Mouse (Mus musculus) embryonic facial prominence, embryonic 13.5 days (tissue): Measurements from ENCODE around the gene 6430628N08Rik. TPM values are rescaled to one million over a fixed set of nuclear protein-coding genes. Genes with fewer than 3 reads are reported as not detected.

Source experiments
- ATAC-seq: fragments of 200-750 bp; cut with Nextera tagmentation; 2 replicates; pipeline ENCODE4 v1.8.0; 2017; ENCODE audit warnings: low read depth; ENCODE audit not compliant: insufficient number of reproducible peaks, insufficient read depth, low FRiP score, low TSS enrichment
- H3K27ac ChIP-seq: fragments of 300-500 bp; sonication (generic); 2 replicates; pipeline ENCODE4 v1.5.1; 2015; ENCODE audit warnings: moderate library complexity, mild to moderate bottlenecking, inconsistent platforms
- H3K27me3 ChIP-seq: fragments of 300-500 bp; sonication (generic); 2 replicates; pipeline ENCODE4 v1.6.1; 2015; ENCODE audit warnings: mild to moderate bottlenecking, inconsistent platforms
- H3K36me3 ChIP-seq: fragments of 300-500 bp; sonication (generic); 2 replicates; pipeline ENCODE4 v1.6.1; 2015; ENCODE audit warnings: mild to moderate bottlenecking, inconsistent platforms
- H3K4me1 ChIP-seq: fragments of 300-500 bp; sonication (generic); 2 replicates; pipeline ENCODE4 v1.6.1; 2015; ENCODE audit warnings: inconsistent platforms
- H3K4me2 ChIP-seq: fragments of 300-500 bp; sonication (generic); 2 replicates; pipeline ENCODE4 v1.6.1; 2015; ENCODE audit warnings: moderate library complexity, mild to moderate bottlenecking, inconsistent platforms
- H3K4me3 ChIP-seq: fragments of 300-500 bp; sonication (generic); 2 replicates; pipeline ENCODE4 v1.5.1; 2015; ENCODE audit warnings: mild to moderate bottlenecking, inconsistent platforms
- H3K9ac ChIP-seq: fragments of 300-500 bp; sonication (generic); 2 replicates; pipeline ENCODE4 v1.6.1; 2015; ENCODE audit warnings: mild to moderate bottlenecking, inconsistent platforms
- H3K9me3 ChIP-seq: fragments of 300-500 bp; sonication (generic); 2 replicates; pipeline ENCODE4 v1.6.1; 2016; ENCODE audit warnings: inconsistent platforms
- WGBS: fragments of 180-500 bp; shearing (Covaris S2); methylation state at CpG from one replicate; pipeline ENCODE4 v1.1.7; 2015; ENCODE audit warnings: mixed read lengths; 5-methylcytosine and 5-hydroxymethylcytosine counted together
- polyA plus RNA-seq: library from polyadenylated mRNA; unstranded; fragments of >200 nt; fragmentation: Nextera tagmentation; extraction: Ambion mirVana; gene quantifications from 2 replicates; pipeline ENCODE4 v1.2.1, GENCODE M21; 2015

6430628N08Rik gene
- polyA plus RNA-seq, 1 experiment from 2014 or later: not detected

GRCm38 (mm10) chr4:115923262-115923880 lies 32.9 kb downstream of the 6430628N08Rik start:
- Histone ChIP-seq H3K9me3 (no peaks in the 10 kb centered on the region), H3K4me3 (no peak overlapping the region)

GRCm38 (mm10) chr4:115927637-115928036 lies 37.2 kb downstream of the 6430628N08Rik start:
- H3K4me3 ChIP-seq: no peak overlapping the region
- no peak overlapping the region for H3K27ac ChIP-seq
- H3K4me2 ChIP-seq: no peak overlapping the region
- ATAC-seq: no peak
- WGBS: 56% methylated on average over 7 of the region's 7 CpGs
- no peaks in the 10 kb centered on the region for H3K9me3 ChIP-seq
- peaks cover 62% of the 10 kb centered on the region for H3K27me3 ChIP-seq
- H3K36me3 ChIP-seq: no peaks in the 10 kb centered on the region
- no peaks in the 10 kb centered on the region; the same call in 1 of the 2 replicates for H3K4me1 ChIP-seq
- no peak overlapping the region for H3K9ac ChIP-seq

More at GRCm38 (mm10) chr4:115923262-115923880, 32.9 kb downstream of the 6430628N08Rik start:
- Histone ChIP-seq H3K4me1 (no peaks in the 10 kb centered on the region; the same call in 1 of the 2 replicates), H3K27ac (no peak overlapping the region), H3K4me2 (no peak overlapping the region), H3K27me3 (peaks cover 28% of the 10 kb centered on the region), H3K36me3 (no peaks in the 10 kb centered on the region), H3K9ac (no peak overlapping the region)
- ATAC-seq: no peak
- 83% methylated on average over 16 of the region's 16 CpGs for WGBS

- Histone ChIP-seq H3K4me1 (peaks cover 16% of the 10 kb centered on the region), H3K36me3 (no peaks in the 10 kb centered on the region), H3K27me3 (peaks cover 92% of the 10 kb centered on the region), H3K9me3 (no peaks in the 10 kb centered on the region), H3K4me2 (no peak overlapping the region), H3K9ac (no peak overlapping the region), H3K27ac (no peak overlapping the region), H3K4me3 (no peak overlapping the region)
- ATAC-seq: no peak
- 74% methylated on average over 13 of the region's 13 CpGs for WGBS
Measured at GRCm38 (mm10) chr4:115931556-115932088, 41.2 kb downstream of the 6430628N08Rik start.

- Histone ChIP-seq H3K4me1 (peaks cover 47% of the 10 kb centered on the region), H3K27me3 (peaks cover 99% of the 10 kb centered on the region), H3K4me3 (peak overlapping the region; percentile 23), H3K27ac (no peak overlapping the region), H3K36me3 (no peaks in the 10 kb centered on the region), H3K9ac (no peak overlapping the region), H3K9me3 (no peaks in the 10 kb centered on the region), H3K4me2 (peak overlapping the region; percentile 74)
- 3% methylated on average over 36 of the region's 36 CpGs for WGBS
- ATAC-seq: no peak
Measured at GRCm38 (mm10) chr4:115935835-115936581, 45.5 kb downstream of the 6430628N08Rik start.

- Histone ChIP-seq H3K27ac (no peak overlapping the region), H3K4me1 (peaks cover 47% of the 10 kb centered on the region), H3K4me3 (peak overlapping the region; percentile 23), H3K36me3 (no peaks in the 10 kb centered on the region), H3K4me2 (peak overlapping the region; percentile 74), H3K9ac (no peak overlapping the region), H3K27me3 (peaks cover 99% of the 10 kb centered on the region), H3K9me3 (no peaks in the 10 kb centered on the region)
- 2% methylated on average over 20 of the region's 20 CpGs for WGBS
- ATAC-seq: no peak
Measured at GRCm38 (mm10) chr4:115936646-115937045, 46.2 kb downstream of the 6430628N08Rik start.

DNA sequence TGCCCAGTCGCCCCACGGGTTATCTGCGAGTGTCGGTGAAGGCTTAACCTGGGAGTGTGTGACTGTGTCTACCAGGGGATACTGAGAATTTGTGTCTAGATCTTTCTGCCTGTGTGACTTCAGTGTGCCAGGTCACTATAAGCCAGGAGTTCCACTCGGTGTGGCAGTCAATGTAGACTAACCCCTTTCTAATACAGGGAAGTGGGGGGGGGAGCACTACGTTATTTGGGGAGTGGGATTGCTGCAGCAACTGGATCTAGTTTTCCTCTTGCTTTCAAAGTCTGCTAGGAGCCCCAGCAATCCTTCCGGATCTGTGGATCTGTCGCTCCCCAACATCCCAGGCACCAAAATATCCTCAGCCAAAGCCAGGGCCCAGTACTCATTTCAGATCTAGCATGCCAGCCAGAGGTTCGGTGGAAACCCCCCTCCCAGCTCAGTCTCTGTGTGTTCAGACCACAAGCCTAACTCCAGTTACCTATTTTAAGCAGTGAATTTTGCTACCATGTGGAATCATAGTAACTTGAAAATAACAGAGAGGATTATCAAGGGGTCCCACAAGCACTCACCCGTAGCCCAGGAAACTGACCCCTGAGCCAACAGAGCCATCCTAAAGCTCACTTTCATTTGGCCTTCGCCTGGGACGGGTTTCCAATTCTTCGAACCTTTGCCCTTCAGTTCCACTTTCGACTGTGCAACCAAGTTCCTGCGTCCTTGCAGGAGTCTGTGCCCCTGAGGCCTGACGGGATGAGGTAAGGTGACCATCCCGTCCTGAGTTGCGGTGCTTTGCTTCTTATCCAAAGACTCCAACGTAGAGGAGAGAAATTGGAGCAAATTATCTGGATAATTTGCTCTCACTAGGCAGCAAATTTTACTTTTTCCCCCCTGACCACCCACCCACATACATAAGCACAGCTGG lies 46.9 kb downstream of the 6430628N08Rik start:
- Histone ChIP-seq H3K9me3 (no peaks in the 10 kb centered on the region), H3K27ac (no peak overlapping the region), H3K36me3 (no peaks in the 10 kb centered on the region), H3K4me2 (peak overlapping the region; percentile 74), H3K4me3 (peak overlapping the region; percentile 46), H3K9ac (no peak overlapping the region), H3K27me3 (peaks cover 99% of the 10 kb centered on the region), H3K4me1 (peaks cover 47% of the 10 kb centered on the region)
- ATAC-seq: no peak
- WGBS: 8% methylated on average over 19 of the region's 19 CpGs

- no peaks in the 10 kb centered on the region for H3K36me3 ChIP-seq
- peak overlapping the region; percentile 74 for H3K4me2 ChIP-seq
- peaks cover 99% of the 10 kb centered on the region for H3K27me3 ChIP-seq
- peaks cover 47% of the 10 kb centered on the region for H3K4me1 ChIP-seq
- no peak for ATAC-seq
- H3K4me3 ChIP-seq: peak overlapping the region; percentile 46
- no peaks in the 10 kb centered on the region for H3K9me3 ChIP-seq
- H3K9ac ChIP-seq: peak overlapping the region; percentile 58
- WGBS: 1% methylated on average over 37 of the region's 37 CpGs
- H3K27ac ChIP-seq: no peak overlapping the region
Measured at GRCm38 (mm10) chr4:115938276-115939160, 48.1 kb downstream of the 6430628N08Rik start.

- Histone ChIP-seq H3K4me1 (peaks cover 53% of the 10 kb centered on the region), H3K9ac (peak within 1 kb of the TSS; percentile 58), H3K36me3 (no peaks in the 10 kb centered on the region), H3K4me3 (peak within 1 kb of the TSS; percentile 46), H3K9me3 (no peaks in the 10 kb centered on the region), H3K4me2 (peak within 1 kb of the TSS; percentile 74), H3K27ac (no peak within 1 kb of the TSS; the same call in 1 of the 2 replicates), H3K27me3 (peaks cover 99% of the 10 kb centered on the region)
- ATAC-seq: peak; percentile 39; the same call in 1 of the 2 replicates
- WGBS: under 1% methylated on average over 71 of the region's 71 CpGs
Measured at GRCm38 (mm10) chr4:115939295-115940102, 49.0 kb downstream of the 6430628N08Rik start, which contains the start of gene Dmbx1. Gene Dmbx1, minus strand, starts transcription at chr4:115939926.

GRCm38 (mm10) chr4:115940681-115941080 lies 50.2 kb downstream of the 6430628N08Rik start:
- Histone ChIP-seq H3K4me2 (no peak overlapping the region), H3K27me3 (peaks cover 99% of the 10 kb centered on the region), H3K4me3 (no peak overlapping the region), H3K9ac (no peak overlapping the region), H3K36me3 (no peaks in the 10 kb centered on the region), H3K9me3 (no peaks in the 10 kb centered on the region), H3K4me1 (peaks cover 47% of the 10 kb centered on the region), H3K27ac (no peak overlapping the region)
- ATAC-seq: no peak
- WGBS: 6% methylated on average over 3 of the region's 3 CpGs
